Mouse (Mus musculus) left cerebral cortex, postnatal 10 days (tissue): ENCODE measurements at regions not wholly inside any gene's neighbourhood (a gene's known extent, or its start where the extent isn't known, plus 50 kb on each side); places are given as distances from the start of the nearest gene placed in this dataset.

Source experiments
- DNase-seq, 2 experiments: peaks; one replicate each; pipeline ENCODE4 v3.0.0; 2021 to 2022; ENCODE audit warnings: low spot score in 2 of 2, mixed read lengths in 1 of 2; ENCODE audit errors: extremely low spot score in 1 of 2
- intact Hi-C: fragments of 180-260 bp; cut with DNase I; formaldehyde crosslinking; loops from one replicate; pipeline ENCODE4 v1.15.1; 2025

- DNase-seq: no peak
- intact Hi-C loops: no loop called here
These were observed 227.4 kb downstream of the Sox9 start for GRCm38 (mm10) chr11:113009376-113009775.

GRCm38 (mm10) chr11:113010906-113011305, 228.9 kb downstream of the Sox9 start:
- intact Hi-C loops: no loop called here
- no peak for DNase-seq

- no peak for DNase-seq
- intact Hi-C loops: no loop called here
These were observed 232.4 kb downstream of the Sox9 start for GRCm38 (mm10) chr11:113014186-113015010.

GRCm38 (mm10) chr11:113015686-113016304, 233.8 kb downstream of the Sox9 start:
- intact Hi-C loops: no loop called here
- no peak for DNase-seq

GRCm38 (mm10) chr11:113016801-113017715, 235.0 kb downstream of the Sox9 start:
- DNase-seq: peak; percentile 42 to 50
- intact Hi-C loops: no loop called here

- intact Hi-C loops: no loop called here
- DNase-seq: no peak
These were observed 239.5 kb downstream of the Sox9 start for GRCm38 (mm10) chr11:113021533-113021932.

GRCm38 (mm10) chr11:113026994-113027393, 245.0 kb downstream of the Sox9 start:
- DNase-seq: no peak
- intact Hi-C loops: no loop called here

- intact Hi-C loops: no loop called here
- DNase-seq: no peak
These were observed 246.4 kb downstream of the Sox9 start for GRCm38 (mm10) chr11:113028235-113028919.

- intact Hi-C loops: no loop called here
- no peak for DNase-seq
These were observed 249.4 kb downstream of the Sox9 start for GRCm38 (mm10) chr11:113031405-113031804.

- DNase-seq: no peak
- intact Hi-C loops: no loop called here
These were observed 250.6 kb downstream of the Sox9 start for GRCm38 (mm10) chr11:113032487-113033228.

- no peak for DNase-seq
- intact Hi-C loops: no loop called here
These were observed 252.9 kb downstream of the Sox9 start for GRCm38 (mm10) chr11:113034911-113035310.

- intact Hi-C loops: no loop called here
- no peak for DNase-seq
These were observed 255.7 kb downstream of the Sox9 start for GRCm38 (mm10) chr11:113037736-113038135.

GRCm38 (mm10) chr11:113042710-113043109, 260.7 kb downstream of the Sox9 start:
- no peak for DNase-seq
- intact Hi-C loops: no loop called here

- peak; percentile 62 to 70 for DNase-seq
- intact Hi-C loops: no loop called here
These were observed 264.4 kb downstream of the Sox9 start for GRCm38 (mm10) chr11:113046200-113047051.

- intact Hi-C loops: no loop called here
- DNase-seq: no peak
These were observed 266.1 kb downstream of the Sox9 start for GRCm38 (mm10) chr11:113048158-113048557.

- intact Hi-C loops: no loop called here
These were observed 267.6 kb downstream of the Sox9 start for GRCm38 (mm10) chr11:113049593-113049992.

GRCm38 (mm10) chr11:113052536-113052935, 270.5 kb downstream of the Sox9 start:
- intact Hi-C loops: no loop called here
- no peak for DNase-seq

More at GRCm38 (mm10) chr11:113049593-113049992, 267.6 kb downstream of the Sox9 start:
- no peak for DNase-seq
